Mouse (Mus musculus) ES-Bruce4 (cell line): ENCODE measurements around the gene Sh3bp4. TPM values are rescaled to one million over a fixed set of nuclear protein-coding genes. Genes with fewer than 3 reads are reported as not detected.

Experiments used
- H3K27ac ChIP-seq: 2 replicates; pipeline ENCODE4 v1.5.1; 2012; ENCODE audit warnings: low read length, inconsistent platforms; ENCODE audit not compliant: insufficient read depth
- H3K27me3 ChIP-seq: 2 replicates; pipeline ENCODE4 v1.6.1; 2012; ENCODE audit warnings: mild to moderate bottlenecking, low read length, inconsistent platforms; ENCODE audit not compliant: control insufficient read depth, poor library complexity, insufficient read depth, severe bottlenecking
- H3K36me3 ChIP-seq: 2 replicates; pipeline ENCODE4 v1.6.1; 2012; ENCODE audit warnings: inconsistent platforms, mild to moderate bottlenecking, low read length, moderate library complexity; ENCODE audit not compliant: control insufficient read depth, poor library complexity, insufficient read depth, severe bottlenecking
- H3K4me1 ChIP-seq: one replicate; pipeline ENCODE4 v1.8.1; 2011; ENCODE audit warnings: low read length; ENCODE audit not compliant: control insufficient read depth, insufficient read depth
- H3K4me3 ChIP-seq: 2 replicates; pipeline ENCODE4 v1.5.1; 2011; ENCODE audit warnings: low read depth, mild to moderate bottlenecking, low read length
- H3K9ac ChIP-seq: 2 replicates; pipeline ENCODE4 v1.6.1; 2012; ENCODE audit warnings: low read depth, mild to moderate bottlenecking, inconsistent platforms; ENCODE audit not compliant: poor library complexity, severe bottlenecking
- H3K9me3 ChIP-seq: replicated peaks from 2 replicates; pipeline ENCODE4 v1.6.1; 2012; ENCODE audit warnings: mild to moderate bottlenecking, low read length, inconsistent platforms; ENCODE audit not compliant: control insufficient read depth, poor library complexity, insufficient read depth, severe bottlenecking
- CTCF ChIP-seq: IDR thresholded peaks from one replicate; pipeline ENCODE4 v1.8.1; 2011; ENCODE audit warnings: low read depth, low read length
- EP300 ChIP-seq: IDR thresholded peaks from 2 replicates; pipeline ENCODE4 v1.6.1; 2011; ENCODE audit warnings: low read depth, low read length; ENCODE audit not compliant: insufficient read depth
- POLR2A ChIP-seq: IDR thresholded peaks from one replicate; pipeline ENCODE4 v1.8.1; 2011; ENCODE audit warnings: low read length; ENCODE audit not compliant: insufficient read depth
- polyA plus RNA-seq: library from polyadenylated mRNA; stranded (reverse); fragments of >200 nt; gene quantifications from 2 replicates; pipeline ENCODE4 v1.2.4, GENCODE M21; 2011; ENCODE audit warnings: low read depth; ENCODE audit not compliant: missing spikeins, insufficient read depth, insufficient read length

Sh3bp4 gene
- polyA plus RNA-seq, 1 experiment, result 32.1 TPM

DNA sequence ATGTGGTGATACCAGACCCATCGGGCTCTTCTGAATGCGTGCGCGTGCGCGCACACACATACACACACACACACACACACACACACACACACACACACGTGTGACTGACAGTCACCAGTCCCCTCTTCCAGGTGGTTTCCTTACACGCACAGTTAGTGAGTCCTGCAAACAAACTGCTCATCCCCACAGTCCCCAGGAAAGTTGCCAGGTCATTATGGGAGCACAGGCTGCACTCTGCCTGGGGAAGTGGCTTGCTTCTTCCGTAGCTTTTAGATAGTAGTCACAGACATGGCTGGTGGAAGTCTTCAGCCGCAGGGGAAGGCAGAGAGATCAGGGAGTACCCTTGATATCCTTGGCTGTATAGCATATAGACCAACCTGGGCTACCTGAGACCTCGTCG is 33.3 kb downstream of the Sh3bp4 start:
- H3K27ac ChIP-seq, result peak overlapping the region; percentile 99
- H3K4me3 ChIP-seq, result peak overlapping the region; percentile 29
- TF ChIP-seq CTCF (no peak), POLR2A (no peak), EP300 (no peak)
- H3K27me3 ChIP-seq, result no peaks in the 10 kb centered on the region
- H3K4me1 ChIP-seq, result peaks cover 5% of the 10 kb centered on the region
- no peaks in the 10 kb centered on the region for H3K36me3 ChIP-seq
- no peaks in the 10 kb centered on the region for H3K9me3 ChIP-seq
- H3K9ac ChIP-seq, result peak overlapping the region; percentile 72

DNA sequence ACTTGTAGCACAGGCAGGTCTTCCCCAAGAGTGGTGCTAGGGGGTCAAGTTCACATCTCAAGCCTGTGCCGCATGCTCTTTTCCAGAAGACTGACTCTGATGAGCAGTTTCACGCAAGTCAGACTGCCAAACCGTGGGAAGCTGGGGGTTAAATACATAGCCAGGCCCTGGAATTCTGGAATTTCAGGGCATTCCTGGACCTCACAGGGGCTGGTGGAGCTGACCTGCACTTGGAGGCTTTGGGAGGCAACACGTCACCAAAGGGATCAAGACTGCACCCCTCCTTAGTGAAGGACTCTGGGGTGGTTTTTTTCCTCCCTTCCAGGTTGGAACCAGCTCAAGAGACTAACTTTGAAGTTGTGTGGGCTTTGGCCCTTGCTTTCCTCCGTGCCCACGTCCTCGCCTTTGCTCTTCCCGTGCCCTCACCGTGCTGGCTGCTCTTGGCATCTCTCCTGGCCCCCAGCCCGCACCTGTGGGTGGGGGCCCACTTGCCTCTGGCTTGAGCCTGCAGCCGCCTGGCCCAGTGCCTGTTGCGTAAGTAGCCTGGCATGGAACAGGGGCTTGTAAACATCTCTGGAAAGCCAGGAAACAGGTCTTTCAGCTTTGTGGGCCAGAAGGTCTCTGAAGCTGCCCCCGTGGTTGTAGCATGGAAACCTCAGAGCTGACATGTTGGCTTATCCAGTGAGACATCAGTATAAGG is 34.0 kb downstream of the Sh3bp4 start:
- no peak for TF ChIP-seq POLR2A
- no peak for TF ChIP-seq EP300
- no peak for TF ChIP-seq CTCF
- H3K9me3 ChIP-seq, result no peaks in the 10 kb centered on the region
- H3K27me3 ChIP-seq, result no peaks in the 10 kb centered on the region
- H3K4me1 ChIP-seq, result peaks cover 7% of the 10 kb centered on the region
- H3K9ac ChIP-seq, result peak overlapping the region; percentile 72; the same call in 1 of the 2 replicates
- peak overlapping the region; percentile 29 for H3K4me3 ChIP-seq
- H3K27ac ChIP-seq, result peak overlapping the region; percentile 99
- H3K36me3 ChIP-seq, result no peaks in the 10 kb centered on the region

DNA sequence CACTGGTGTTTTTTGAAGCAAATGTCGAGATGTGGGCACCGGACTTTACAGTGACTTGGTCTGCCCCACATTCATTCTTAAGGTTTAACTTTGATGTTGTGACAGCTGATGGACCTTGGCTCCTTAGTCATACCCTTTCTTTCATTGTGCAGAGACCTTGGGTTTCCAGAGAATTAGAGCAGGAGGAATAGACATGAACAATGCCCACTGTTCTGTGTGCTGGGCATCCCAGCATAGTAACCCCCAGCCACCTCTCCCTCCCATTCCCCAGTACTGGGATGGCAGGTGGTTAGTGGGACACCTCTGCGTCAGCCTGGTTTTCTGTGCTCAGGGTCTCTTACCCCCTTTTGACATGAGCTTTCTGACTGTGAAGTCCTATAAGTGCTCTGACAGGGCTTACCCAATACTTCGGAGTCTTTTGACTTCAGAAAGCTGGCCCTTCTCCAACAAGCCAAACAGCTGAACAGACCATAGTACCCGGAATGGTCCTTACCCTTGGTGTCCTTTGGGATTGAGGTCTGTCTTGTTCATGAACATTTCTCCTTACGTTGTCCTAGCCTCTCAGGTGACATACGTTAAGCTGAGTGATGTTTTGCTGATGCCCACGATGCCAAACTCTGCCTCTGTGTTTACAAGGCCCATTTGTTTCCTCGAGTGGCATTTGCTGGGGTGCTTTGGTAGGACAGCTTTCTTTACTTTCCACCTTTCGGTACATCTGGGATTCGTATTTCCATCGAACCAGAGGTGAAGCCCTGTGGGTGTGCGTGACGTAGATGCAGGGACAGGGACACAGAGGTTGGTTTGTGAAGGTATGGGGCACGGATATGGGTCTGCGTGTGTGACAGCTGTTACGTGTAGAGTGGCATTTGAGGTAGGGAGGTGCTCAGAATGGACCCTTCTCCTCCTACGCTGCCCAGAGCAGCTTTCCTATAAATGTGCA is 35.9 kb downstream of the Sh3bp4 start:
- H3K27me3 ChIP-seq, result no peaks in the 10 kb centered on the region
- no peaks in the 10 kb centered on the region for H3K36me3 ChIP-seq
- H3K27ac ChIP-seq, result no peak overlapping the region
- no peaks in the 10 kb centered on the region for H3K9me3 ChIP-seq
- H3K9ac ChIP-seq, result no peak overlapping the region
- TF ChIP-seq POLR2A, result no peak
- TF ChIP-seq CTCF, result no peak
- TF ChIP-seq EP300, result no peak
- no peak overlapping the region for H3K4me3 ChIP-seq
- H3K4me1 ChIP-seq, result peaks cover 11% of the 10 kb centered on the region

DNA sequence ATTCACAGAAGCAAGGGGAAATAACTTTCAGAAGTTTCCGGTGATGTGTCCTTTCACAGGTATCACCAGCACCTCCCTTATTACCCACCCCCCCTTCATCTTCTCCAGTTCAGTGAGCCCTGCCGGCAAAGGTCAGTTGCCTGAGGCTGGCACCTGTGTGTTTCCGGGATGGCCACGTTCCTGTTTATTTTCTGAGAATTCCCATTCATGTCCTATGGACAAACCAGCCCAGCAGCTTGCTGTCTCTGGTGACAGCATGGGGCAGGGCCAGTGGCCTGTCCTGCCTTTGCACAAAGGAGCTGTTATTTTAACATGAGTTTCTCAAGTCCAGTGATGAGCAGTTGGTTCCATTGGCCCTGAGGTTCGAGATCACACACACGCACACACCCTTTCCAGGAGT is 37.3 kb downstream of the Sh3bp4 start:
- Histone ChIP-seq H3K27me3 (no peaks in the 10 kb centered on the region), H3K9ac (no peak overlapping the region), H3K27ac (no peak overlapping the region), H3K9me3 (no peaks in the 10 kb centered on the region), H3K4me3 (no peak overlapping the region), H3K4me1 (peaks cover 16% of the 10 kb centered on the region), H3K36me3 (no peaks in the 10 kb centered on the region)
- TF ChIP-seq CTCF, result no peak

DNA sequence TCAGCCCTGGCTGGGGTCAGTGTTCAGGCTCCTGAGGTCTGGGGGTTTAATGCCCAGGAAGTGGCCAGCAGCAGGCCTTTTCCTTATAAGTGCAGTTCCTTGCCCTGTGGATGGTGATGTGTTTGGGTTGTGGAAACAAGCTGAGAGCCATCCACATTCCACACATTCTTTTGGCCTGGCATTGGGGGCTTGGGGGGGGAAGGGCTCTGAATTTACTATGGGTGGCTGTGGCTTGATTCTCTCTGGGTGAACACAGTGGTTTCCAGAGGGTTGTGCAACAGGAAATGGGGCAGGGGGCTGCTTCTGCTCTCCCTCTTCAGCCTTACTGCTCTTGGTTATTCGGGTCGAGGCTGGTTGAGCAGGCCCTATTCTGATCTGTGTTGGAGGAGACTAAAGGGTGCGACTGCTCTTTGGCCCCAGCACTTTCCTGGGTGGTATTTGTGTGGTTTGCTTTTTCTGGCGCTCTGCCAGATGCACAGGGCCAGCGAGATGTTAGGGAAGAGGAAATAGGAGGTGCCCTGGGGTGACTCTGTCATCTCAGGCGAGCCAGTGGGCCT is 38.2 kb downstream of the Sh3bp4 start:
- Histone ChIP-seq H3K9me3 (no peaks in the 10 kb centered on the region), H3K36me3 (no peaks in the 10 kb centered on the region), H3K4me1 (peaks cover 18% of the 10 kb centered on the region), H3K9ac (no peak overlapping the region), H3K4me3 (no peak overlapping the region), H3K27ac (peak overlapping the region; percentile 21; the same call in 1 of the 2 replicates), H3K27me3 (no peaks in the 10 kb centered on the region)
- TF ChIP-seq EP300, result 0 out of 2 replicates have a peak, but pooled peaks have one; percentile 51
- no peak for TF ChIP-seq CTCF
- TF ChIP-seq POLR2A, result no peak

DNA sequence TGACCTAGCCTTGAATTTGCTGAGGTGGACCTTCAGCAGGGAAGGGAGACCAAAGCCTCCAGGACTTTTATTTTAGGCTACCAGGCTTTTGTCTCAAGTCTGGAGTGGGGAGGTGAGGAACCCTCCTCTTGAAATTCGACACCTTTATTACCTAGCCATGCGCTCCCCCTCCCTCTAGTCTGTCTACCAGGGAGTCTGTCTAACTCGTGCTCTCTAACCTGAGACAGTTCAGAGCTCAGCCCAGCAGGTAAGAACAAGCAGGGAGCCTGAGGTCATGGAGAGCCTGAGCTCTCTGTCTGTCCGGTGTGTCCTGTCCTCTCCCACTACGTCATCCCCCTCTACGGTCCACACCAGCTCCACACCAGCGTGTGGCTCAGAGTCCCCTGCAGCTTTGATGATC is 39.6 kb downstream of the Sh3bp4 start:
- no peaks in the 10 kb centered on the region for H3K27me3 ChIP-seq
- TF ChIP-seq CTCF, result no peak
- TF ChIP-seq EP300, result peak; percentile 81; the same call in 1 of the 2 replicates
- TF ChIP-seq POLR2A, result peak; percentile 15
- H3K27ac ChIP-seq, result peak overlapping the region; percentile 21
- peaks cover 18% of the 10 kb centered on the region for H3K4me1 ChIP-seq
- no peak overlapping the region for H3K9ac ChIP-seq
- no peaks in the 10 kb centered on the region for H3K36me3 ChIP-seq
- peak overlapping the region; percentile 2; the same call in 1 of the 2 replicates for H3K4me3 ChIP-seq
- H3K9me3 ChIP-seq, result no peaks in the 10 kb centered on the region
